Mouse (Mus musculus) spleen, adult 2 months (tissue): Measurements from ENCODE around the gene Cyp4f18. TPM values are rescaled to one million over a fixed set of nuclear protein-coding genes. Genes with fewer than 3 reads are reported as not detected.

Experiments
- DNase-seq, 2 experiments: peaks; one replicate each; pipeline versions ENCODE4 v3.0.0 to v3.0.0-alpha.2; 2012 to 2021; ENCODE audit warnings: low spot score in 2 of 2, low read depth in 1 of 2
- H3K27ac ChIP-seq: fragments of 200-500 bp; 2 replicates; pipeline ENCODE4 v1.5.1; 2012; ENCODE audit warnings: low read length, inconsistent platforms; ENCODE audit not compliant: insufficient read depth
- H3K27me3 ChIP-seq: fragments of 200-500 bp; 2 replicates; pipeline ENCODE4 v1.6.1; 2012; ENCODE audit warnings: mild to moderate bottlenecking, moderate library complexity, low read length, inconsistent platforms; ENCODE audit not compliant: control insufficient read depth, insufficient read depth
- H3K36me3 ChIP-seq: fragments of 200-500 bp; 2 replicates; pipeline ENCODE4 v1.6.1; 2012; ENCODE audit warnings: mild to moderate bottlenecking, low read length, inconsistent platforms; ENCODE audit not compliant: control insufficient read depth, insufficient read depth
- H3K4me1 ChIP-seq: fragments of 200-500 bp; 2 replicates; pipeline ENCODE4 v1.6.1; 2011; ENCODE audit warnings: inconsistent platforms; ENCODE audit not compliant: control insufficient read depth, insufficient read depth, insufficient read length
- H3K4me3 ChIP-seq: fragments of 200-500 bp; 2 replicates; pipeline ENCODE4 v1.5.1; 2011; ENCODE audit warnings: mild to moderate bottlenecking, inconsistent platforms; ENCODE audit not compliant: insufficient read depth, insufficient read length; ENCODE audit errors: extremely low read depth
- CTCF ChIP-seq: fragments of 200-500 bp; IDR thresholded peaks from 2 replicates; pipeline ENCODE4 v1.5.1; 2011; ENCODE audit warnings: mild to moderate bottlenecking, inconsistent platforms; ENCODE audit not compliant: insufficient read depth, insufficient read length, insufficient replicate concordance; ENCODE audit errors: extremely low read depth
- POLR2A ChIP-seq: fragments of 200-500 bp; IDR thresholded peaks from 2 replicates; pipeline ENCODE4 v1.6.1; 2011; ENCODE audit warnings: low read depth, low read length, inconsistent platforms
- WGBS: fragments of 180-500 bp; shearing (Covaris S2); methylation state at CpG from one replicate; pipeline ENCODE4 v1.1.7; 2018; 5-methylcytosine and 5-hydroxymethylcytosine counted together
- polyA plus RNA-seq: library from polyadenylated mRNA; depleted of rRNA; stranded (reverse); fragments of >200 nt; gene quantifications from 2 replicates; pipeline ENCODE4 v1.2.3, GENCODE M21; 2012

Gene Cyp4f18
- polyA plus RNA-seq, 1 experiment, result 80.8 TPM

DNA sequence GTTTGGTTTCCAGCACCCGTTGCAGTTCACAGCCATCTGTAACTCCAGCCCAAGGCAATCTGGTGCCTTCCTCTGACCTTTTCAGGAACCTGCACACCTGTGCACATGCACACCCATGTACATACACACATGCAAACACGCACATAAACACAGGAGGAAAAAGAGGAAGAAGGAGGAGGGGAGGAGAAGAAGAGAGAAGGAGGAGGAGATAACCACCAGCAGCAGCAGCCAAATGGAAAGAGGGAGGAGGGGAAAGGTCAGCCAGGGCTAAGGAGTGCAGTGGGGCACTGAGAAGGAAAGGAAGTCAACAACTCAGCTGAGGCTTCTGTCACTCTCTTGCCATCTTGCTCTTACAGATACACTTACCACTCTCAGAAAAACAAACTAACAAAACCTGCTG is 28.4 kb downstream of the Cyp4f18 start:
- H3K36me3 ChIP-seq, result no peaks in the 10 kb centered on the region
- H3K4me3 ChIP-seq, result no peak overlapping the region
- no peak overlapping the region for H3K27ac ChIP-seq
- TF ChIP-seq CTCF (no peak), POLR2A (no peak)
- WGBS, result 7% methylated on average over 2 of the region's 2 CpGs
- H3K27me3 ChIP-seq, result no peaks in the 10 kb centered on the region
- peak; percentile 10 to 12 for DNase-seq
- peaks cover 5% of the 10 kb centered on the region for H3K4me1 ChIP-seq

DNA sequence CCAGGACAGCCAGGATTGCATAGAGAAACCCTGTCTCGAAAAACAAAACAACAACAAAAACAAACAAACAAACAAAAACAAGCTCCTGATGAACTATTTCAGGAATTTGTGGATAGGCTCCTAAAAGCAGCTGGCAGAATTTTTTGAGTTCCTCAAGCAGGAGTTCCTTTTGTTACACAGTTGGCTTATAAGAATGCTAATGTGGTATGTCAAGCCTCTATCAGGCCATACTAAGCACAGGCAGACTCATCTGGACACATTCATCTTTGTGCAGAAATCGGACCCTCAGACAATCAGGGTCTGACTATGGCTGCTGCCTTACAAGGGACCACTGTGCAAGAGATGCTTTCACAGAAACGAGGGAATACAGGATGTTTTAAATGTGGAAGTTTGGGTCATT is 35.2 kb downstream of the Cyp4f18 start:
- no peak for TF ChIP-seq CTCF
- no peak for TF ChIP-seq POLR2A
- Histone ChIP-seq H3K27me3 (no peaks in the 10 kb centered on the region), H3K4me1 (no peaks in the 10 kb centered on the region), H3K27ac (no peak overlapping the region), H3K4me3 (no peak overlapping the region), H3K36me3 (peaks cover 2% of the 10 kb centered on the region; the same call in 1 of the 2 replicates)
- DNase-seq, result no peak
- 85% methylated on average over 3 of the region's 3 CpGs for WGBS

DNA sequence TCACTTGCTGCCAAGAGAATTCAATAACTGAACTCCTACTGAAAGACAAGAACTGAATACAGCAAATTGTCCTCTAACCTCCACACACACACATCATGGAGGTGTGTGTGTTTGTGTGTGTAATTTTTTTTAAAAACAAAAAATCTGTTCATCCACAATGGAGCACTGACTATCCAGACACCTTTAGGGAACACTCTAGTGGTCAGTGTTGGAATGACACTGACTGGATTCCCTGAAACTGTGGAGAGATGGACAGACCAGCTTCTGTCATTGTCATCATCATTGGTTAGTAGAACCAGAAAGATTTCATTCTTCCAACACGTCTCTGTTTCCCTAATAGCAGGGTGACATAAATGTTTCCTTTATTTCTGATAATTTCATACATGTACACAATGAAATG is 37.5 kb downstream of the Cyp4f18 start:
- no peak for DNase-seq
- Histone ChIP-seq H3K27ac (no peak overlapping the region), H3K36me3 (peaks cover 16% of the 10 kb centered on the region), H3K27me3 (no peaks in the 10 kb centered on the region), H3K4me3 (no peak overlapping the region), H3K4me1 (no peaks in the 10 kb centered on the region)
- TF ChIP-seq POLR2A, result no peak
- TF ChIP-seq CTCF, result no peak
- WGBS, result 85% methylated on average over 1 of the region's 1 CpGs

DNA sequence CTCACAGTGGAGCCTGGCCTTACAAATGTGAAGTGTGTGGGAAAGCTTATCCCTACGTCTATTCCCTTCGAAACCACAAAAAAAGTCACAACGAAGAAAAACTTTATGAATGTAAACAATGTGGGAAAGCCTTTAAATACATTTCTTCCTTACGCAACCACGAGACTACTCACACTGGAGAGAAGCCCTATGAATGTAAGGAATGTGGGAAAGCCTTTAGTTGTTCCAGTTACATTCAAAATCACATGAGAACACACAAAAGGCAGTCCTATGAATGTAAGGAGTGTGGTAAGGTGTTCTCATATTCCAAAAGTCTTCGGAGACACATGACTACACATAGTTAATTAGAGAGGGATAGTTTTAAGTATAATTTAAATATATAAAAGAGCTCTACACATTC is 40.8 kb downstream of the Cyp4f18 start:
- 93% methylated on average over 6 of the region's 6 CpGs for WGBS
- Histone ChIP-seq H3K4me3 (no peak overlapping the region), H3K27ac (no peak overlapping the region), H3K27me3 (no peaks in the 10 kb centered on the region), H3K36me3 (peaks cover 27% of the 10 kb centered on the region), H3K4me1 (no peaks in the 10 kb centered on the region)
- TF ChIP-seq CTCF (no peak), POLR2A (no peak)
- no peak for DNase-seq

DNA sequence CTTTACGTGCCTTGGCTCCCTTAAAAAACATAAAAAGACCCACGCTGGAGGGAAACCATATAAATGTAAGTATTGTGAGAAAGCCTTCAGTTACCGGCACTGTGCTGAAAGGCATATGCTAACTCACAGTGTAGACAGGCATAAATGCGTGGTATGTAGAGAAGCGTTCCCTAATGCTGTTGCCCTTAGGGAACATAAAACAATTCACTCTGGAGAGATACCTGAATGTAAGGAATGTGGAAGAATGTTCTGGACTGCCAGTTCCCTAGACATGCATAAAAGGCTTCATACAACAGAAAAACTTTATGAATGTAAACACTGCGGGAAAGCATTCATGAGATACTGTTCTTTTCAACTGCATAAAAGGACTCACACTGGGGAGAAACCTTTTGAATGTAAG is 41.3 kb downstream of the Cyp4f18 start:
- Histone ChIP-seq H3K27ac (no peak overlapping the region), H3K4me1 (no peaks in the 10 kb centered on the region), H3K36me3 (peaks cover 27% of the 10 kb centered on the region), H3K4me3 (no peak overlapping the region), H3K27me3 (no peaks in the 10 kb centered on the region)
- TF ChIP-seq POLR2A (no peak), CTCF (no peak)
- 95% methylated on average over 6 of the region's 6 CpGs for WGBS
- no peak for DNase-seq

DNA sequence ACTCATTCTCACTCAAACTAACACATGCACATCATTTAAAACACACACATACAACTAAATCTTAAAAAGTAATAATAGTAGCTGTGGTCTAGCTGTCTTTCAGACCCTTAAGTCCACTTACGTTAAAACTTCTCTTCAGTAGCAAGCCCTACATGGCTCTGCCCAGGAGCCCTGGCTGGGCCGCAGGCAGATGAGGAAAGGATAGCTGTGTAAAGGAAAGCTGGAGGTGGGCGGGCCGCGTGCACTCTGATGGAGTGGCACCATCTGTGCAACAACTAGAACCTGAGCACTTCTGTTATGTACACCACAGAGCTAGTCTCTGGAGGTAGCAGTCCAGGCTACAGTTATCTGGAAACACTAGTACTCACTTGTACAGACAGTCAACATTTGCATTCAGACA is 42.2 kb downstream of the Cyp4f18 start:
- no peak for DNase-seq
- peaks cover 27% of the 10 kb centered on the region for H3K36me3 ChIP-seq
- H3K27me3 ChIP-seq, result no peaks in the 10 kb centered on the region
- no peaks in the 10 kb centered on the region for H3K4me1 ChIP-seq
- TF ChIP-seq POLR2A, result no peak
- H3K4me3 ChIP-seq, result no peak overlapping the region
- WGBS, result 93% methylated on average over 5 of the region's 5 CpGs
- no peak overlapping the region for H3K27ac ChIP-seq

DNA sequence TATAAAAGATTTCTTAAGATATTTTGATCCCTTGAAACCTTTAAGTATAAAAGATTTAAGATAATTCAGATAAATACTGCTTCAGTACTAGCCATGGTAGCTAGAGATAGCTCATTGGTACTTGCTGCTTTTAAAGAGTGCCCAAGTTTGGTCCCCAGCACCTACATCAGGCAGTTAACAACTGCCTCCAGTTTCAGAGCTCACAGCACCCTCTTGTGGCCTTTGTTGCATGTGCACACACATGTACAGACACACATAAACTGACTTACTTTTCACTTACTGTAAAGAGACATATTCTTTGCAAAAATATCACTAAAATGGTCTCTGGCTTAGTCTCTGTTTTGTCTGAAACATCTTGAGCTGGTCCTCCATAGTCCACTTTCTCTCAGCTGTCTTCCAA is 43.0 kb downstream of the Cyp4f18 start:
- Histone ChIP-seq H3K27ac (no peak overlapping the region), H3K36me3 (peaks cover 27% of the 10 kb centered on the region), H3K4me1 (no peaks in the 10 kb centered on the region), H3K4me3 (no peak overlapping the region), H3K27me3 (no peaks in the 10 kb centered on the region)
- TF ChIP-seq CTCF, result no peak
- no peak for TF ChIP-seq POLR2A
- DNase-seq, result no peak

DNA sequence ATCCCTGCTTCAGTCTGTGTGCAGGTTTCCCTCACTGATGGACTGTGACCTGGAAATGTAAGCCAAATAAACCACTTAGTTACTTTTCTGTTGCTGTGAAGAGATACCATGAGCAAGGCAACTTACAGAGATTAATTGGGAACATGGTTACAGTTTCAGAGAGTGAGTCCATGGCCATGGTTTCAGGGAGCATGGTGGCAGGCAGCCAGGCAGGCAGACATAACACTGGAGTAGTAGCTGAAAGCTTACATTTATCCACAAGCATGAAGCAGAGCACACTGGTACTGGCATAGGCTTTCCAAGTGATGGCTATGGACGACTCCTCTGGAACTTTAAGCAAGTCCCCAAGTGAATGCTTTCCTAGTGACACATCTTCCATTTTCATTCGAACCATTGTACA is 44.3 kb downstream of the Cyp4f18 start:
- H3K27ac ChIP-seq, result no peak overlapping the region
- DNase-seq, result no peak

More for the DNA sequence above, 44.3 kb downstream of the Cyp4f18 start:
- Histone ChIP-seq H3K4me3 (no peak overlapping the region), H3K4me1 (no peaks in the 10 kb centered on the region), H3K27me3 (no peaks in the 10 kb centered on the region), H3K36me3 (peaks cover 27% of the 10 kb centered on the region)
- TF ChIP-seq CTCF, result no peak
- WGBS, result 95% methylated on average over 2 of the region's 2 CpGs
